In genomic region chr13:112188313-112188712, GRCm38 (mm10) we compare ENCODE assay signal across 8 mouse cellular contexts.
DNase-seq lines count a peak whose midpoint lies in the region; ATAC-seq and TF ChIP-seq lines count a peak whose summit lies in the region.
"Had no signal": no experiment of that assay in that cellular context is flagged by ENCODE, and none has a peak within 500 bp of the region (broad histone marks: within the 10 kb centered on the region; RNA-seq: fewer than 3 reads in every experiment).

No protein-coding gene starts in this region.

- H3K4me2 ChIP-seq in lung, postnatal 0 days (replicated peaks; ENCODE audit: low read depth, low read length), result no peak overlapping the region

- no peaks in the 10 kb centered on the region for H3K9me3 ChIP-seq in lung, postnatal 0 days (ENCODE audit: low read length)
- H3K9me3 ChIP-seq: hindbrain, embryonic 10.5 days had no signal

- TF ChIP-seq CTCF in lung, postnatal 0 days (IDR thresholded peaks at IDR 0.05), result no peak

- ATAC-seq in lung, postnatal 0 days, result peak; percentile 67
- ATAC-seq in granulocyte monocyte progenitor cell, adult 5-6 weeks (replicated peaks; ENCODE audit: poor library complexity, severe bottlenecking), result no peak

- H3K4me3 ChIP-seq in lung, postnatal 0 days (ENCODE audit: low read depth, low read length), result no peak overlapping the region
- H3K4me3 ChIP-seq: hindbrain, embryonic 10.5 days had no signal

- TF ChIP-seq EP300 in lung, postnatal 0 days (IDR thresholded peaks at IDR 0.05), result no peak; the same call in 1 of the 2 replicates

- DNase-seq in adrenal gland, postnatal 10 days, result peak; percentile 83
- peak; percentile 44 for DNase-seq in cerebellum, adult 9-10 months
- DNase-seq in heart, postnatal 10 days, result peak; percentile 76 to 79
- peak; percentile 59 for DNase-seq in lung, postnatal 0 days (ENCODE audit: low spot score)
- DNase-seq in frontal cortex, postnatal 25 days (ENCODE audit: low spot score in 2 of 2), result no peak
- no peak for DNase-seq in spleen, adult 18-20 months

- no peak overlapping the region for H3K9ac ChIP-seq in lung, postnatal 0 days (replicated peaks; ENCODE audit: low read depth)

- intact Hi-C loops in heart, postnatal 10 days (cut with DNase I), result loop anchor here (5.0 kb wide), 1 partner anchor 86 kb away; no protein-coding TSS in a partner anchor

- H3K4me1 ChIP-seq in lung, postnatal 0 days (ENCODE audit: insufficient read depth, low read depth, low read length), result peaks cover 7% of the 10 kb centered on the region; the same call in 1 of the 2 replicates

- H3K27ac ChIP-seq in lung, postnatal 0 days (ENCODE audit: low read length), result 0 out of 2 replicates have a peak overlapping the region, but pooled peaks have one; percentile 4
- H3K27ac ChIP-seq: hindbrain, embryonic 10.5 days had no signal

- no peaks in the 10 kb centered on the region for H3K36me3 ChIP-seq in lung, postnatal 0 days (ENCODE audit: insufficient read depth, low read length)
- H3K36me3 ChIP-seq: hindbrain, embryonic 10.5 days had no signal

- no peaks in the 10 kb centered on the region for H3K27me3 ChIP-seq in lung, postnatal 0 days (replicated peaks; ENCODE audit: insufficient read depth, low read length)

- WGBS in lung, postnatal 0 days, result 26% methylated on average over 7 of the region's 7 CpGs

Comparison
In these comparisons a context has a peak if more than half of its experiments do, and no peak if none do; other contexts are left out.
1. DNase-seq: peak in adrenal gland, postnatal 10 days (single experiment), cerebellum, adult 9-10 months (single experiment), heart, postnatal 10 days (2 of 2) and lung, postnatal 0 days (single experiment); none in frontal cortex, postnatal 25 days (0 of 2) and spleen, adult 18-20 months (0 of 2).